Mouse (Mus musculus) spleen, adult 2 months (tissue): ENCODE data around the gene Dpp6. TPM values are rescaled to one million over a fixed set of nuclear protein-coding genes. Genes with fewer than 3 reads are reported as not detected.

Experiments used
- DNase-seq, 2 experiments: peaks; one replicate each; pipeline versions ENCODE4 v3.0.0 to v3.0.0-alpha.2; 2012 to 2021; ENCODE audit warnings: low spot score in 2 of 2, low read depth in 1 of 2
- H3K27ac ChIP-seq: fragments of 200-500 bp; 2 replicates; pipeline ENCODE4 v1.5.1; 2012; ENCODE audit warnings: low read length, inconsistent platforms; ENCODE audit not compliant: insufficient read depth
- H3K27me3 ChIP-seq: fragments of 200-500 bp; 2 replicates; pipeline ENCODE4 v1.6.1; 2012; ENCODE audit warnings: mild to moderate bottlenecking, moderate library complexity, low read length, inconsistent platforms; ENCODE audit not compliant: control insufficient read depth, insufficient read depth
- H3K36me3 ChIP-seq: fragments of 200-500 bp; 2 replicates; pipeline ENCODE4 v1.6.1; 2012; ENCODE audit warnings: mild to moderate bottlenecking, low read length, inconsistent platforms; ENCODE audit not compliant: control insufficient read depth, insufficient read depth
- H3K4me1 ChIP-seq: fragments of 200-500 bp; 2 replicates; pipeline ENCODE4 v1.6.1; 2011; ENCODE audit warnings: inconsistent platforms; ENCODE audit not compliant: control insufficient read depth, insufficient read depth, insufficient read length
- H3K4me3 ChIP-seq: fragments of 200-500 bp; 2 replicates; pipeline ENCODE4 v1.5.1; 2011; ENCODE audit warnings: mild to moderate bottlenecking, inconsistent platforms; ENCODE audit not compliant: insufficient read depth, insufficient read length; ENCODE audit errors: extremely low read depth
- CTCF ChIP-seq: fragments of 200-500 bp; IDR thresholded peaks from 2 replicates; pipeline ENCODE4 v1.5.1; 2011; ENCODE audit warnings: mild to moderate bottlenecking, inconsistent platforms; ENCODE audit not compliant: insufficient read depth, insufficient read length, insufficient replicate concordance; ENCODE audit errors: extremely low read depth
- POLR2A ChIP-seq: fragments of 200-500 bp; IDR thresholded peaks from 2 replicates; pipeline ENCODE4 v1.6.1; 2011; ENCODE audit warnings: low read depth, low read length, inconsistent platforms
- WGBS: fragments of 180-500 bp; shearing (Covaris S2); methylation state at CpG from one replicate; pipeline ENCODE4 v1.1.7; 2018; 5-methylcytosine and 5-hydroxymethylcytosine counted together
- polyA plus RNA-seq: library from polyadenylated mRNA; depleted of rRNA; stranded (reverse); fragments of >200 nt; gene quantifications from 2 replicates; pipeline ENCODE4 v1.2.3, GENCODE M21; 2012

Gene Dpp6
- polyA plus RNA-seq, 1 experiment = 0.11 TPM

- no peak overlapping the region for H3K27ac ChIP-seq
- no peak overlapping the region for H3K4me3 ChIP-seq
- no peaks in the 10 kb centered on the region for H3K36me3 ChIP-seq
- TF ChIP-seq POLR2A (no peak), CTCF (no peak)
- H3K27me3 ChIP-seq = no peaks in the 10 kb centered on the region
- 79% methylated on average over 2 of the region's 2 CpGs for WGBS
- no peaks in the 10 kb centered on the region for H3K4me1 ChIP-seq
- no peak for DNase-seq
Measured at GRCm38 (mm10) chr5:27719311-27719710, 902.3 kb downstream of the Dpp6 start.

GRCm38 (mm10) chr5:27724460-27724859 is 907.5 kb downstream of the Dpp6 start:
- no peaks in the 10 kb centered on the region for H3K36me3 ChIP-seq
- H3K27ac ChIP-seq = no peak overlapping the region
- no peak for DNase-seq
- no peaks in the 10 kb centered on the region for H3K27me3 ChIP-seq
- WGBS = 39% methylated on average over 2 of the region's 2 CpGs
- H3K4me3 ChIP-seq = no peak overlapping the region
- no peaks in the 10 kb centered on the region for H3K4me1 ChIP-seq
- TF ChIP-seq POLR2A (no peak), CTCF (no peak)

DNA sequence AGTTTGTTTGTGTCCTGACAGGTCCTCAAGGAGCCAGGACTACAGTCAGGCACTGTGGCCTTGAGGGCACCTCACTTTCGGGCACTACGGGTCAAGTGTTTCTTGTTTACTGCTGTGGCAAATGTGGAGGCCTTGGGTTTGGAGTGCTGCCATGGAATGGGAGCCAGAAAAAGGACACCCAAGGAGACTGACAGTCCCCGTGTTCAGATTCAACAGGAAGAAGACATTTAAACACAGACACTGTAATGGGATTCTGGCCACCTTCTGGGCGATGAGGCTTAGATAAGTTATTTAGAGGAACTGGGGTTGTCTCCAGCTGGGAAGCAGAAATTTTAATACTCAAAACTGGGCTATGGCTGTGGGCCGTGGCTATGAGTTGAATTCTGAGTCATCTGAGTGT is 913.7 kb downstream of the Dpp6 start:
- TF ChIP-seq CTCF = no peak
- no peak for TF ChIP-seq POLR2A
- H3K27ac ChIP-seq = no peak overlapping the region
- H3K36me3 ChIP-seq = no peaks in the 10 kb centered on the region
- H3K4me1 ChIP-seq = no peaks in the 10 kb centered on the region
- WGBS = 70% methylated on average over 5 of the region's 5 CpGs
- H3K27me3 ChIP-seq = no peaks in the 10 kb centered on the region
- no peak overlapping the region for H3K4me3 ChIP-seq
- no peak for DNase-seq

- TF ChIP-seq CTCF (no peak), POLR2A (no peak)
- H3K27me3 ChIP-seq = no peaks in the 10 kb centered on the region
- no peaks in the 10 kb centered on the region for H3K36me3 ChIP-seq
- 71% methylated on average over 1 of the region's 1 CpGs for WGBS
- H3K27ac ChIP-seq = no peak overlapping the region
- H3K4me3 ChIP-seq = no peak overlapping the region
- H3K4me1 ChIP-seq = no peaks in the 10 kb centered on the region
- no peak for DNase-seq
Measured at GRCm38 (mm10) chr5:27731392-27731791, 914.4 kb downstream of the Dpp6 start.

- 83% methylated on average over 5 of the region's 5 CpGs for WGBS
- Histone ChIP-seq H3K36me3 (no peaks in the 10 kb centered on the region), H3K27ac (no peak overlapping the region), H3K4me3 (no peak overlapping the region), H3K4me1 (no peaks in the 10 kb centered on the region), H3K27me3 (no peaks in the 10 kb centered on the region)
- TF ChIP-seq POLR2A (no peak), CTCF (no peak)
- no peak for DNase-seq
Measured at GRCm38 (mm10) chr5:27732288-27732868, 915.4 kb downstream of the Dpp6 start.

DNA sequence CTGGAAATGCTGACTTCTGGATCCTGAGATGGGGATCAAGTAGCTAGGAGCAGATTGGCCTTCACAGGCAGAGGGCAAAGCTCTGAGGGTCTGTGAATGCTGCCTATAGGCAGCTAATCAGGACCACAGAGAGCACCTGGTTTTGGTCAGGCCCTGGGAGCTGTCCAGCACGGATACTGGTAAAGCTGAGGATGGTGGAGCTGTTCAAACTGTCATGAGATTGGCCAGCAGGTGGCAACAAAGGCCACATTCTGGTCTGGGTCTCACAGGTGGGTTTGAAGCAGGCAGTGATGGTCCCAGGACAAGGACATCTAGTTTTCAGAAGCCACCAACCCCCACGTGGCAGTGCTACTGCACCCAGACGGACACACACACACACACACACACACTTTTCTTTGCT is 920.2 kb downstream of the Dpp6 start:
- no peak overlapping the region for H3K27ac ChIP-seq
- DNase-seq = peak in 1 of 2 experiments; percentile 5
- no peaks in the 10 kb centered on the region for H3K4me1 ChIP-seq
- WGBS = 23% methylated on average over 3 of the region's 3 CpGs
- H3K36me3 ChIP-seq = peaks cover 6% of the 10 kb centered on the region
- TF ChIP-seq CTCF = no peak
- no peak for TF ChIP-seq POLR2A
- no peaks in the 10 kb centered on the region for H3K27me3 ChIP-seq
- H3K4me3 ChIP-seq = no peak overlapping the region

GRCm38 (mm10) chr5:27739216-27739615 is 922.2 kb downstream of the Dpp6 start:
- H3K4me3 ChIP-seq = no peak overlapping the region
- DNase-seq = no peak
- TF ChIP-seq CTCF (no peak), POLR2A (no peak)
- no peaks in the 10 kb centered on the region for H3K27me3 ChIP-seq
- no peaks in the 10 kb centered on the region for H3K4me1 ChIP-seq
- H3K36me3 ChIP-seq = peaks cover 20% of the 10 kb centered on the region
- 88% methylated on average over 6 of the region's 6 CpGs for WGBS
- H3K27ac ChIP-seq = no peak overlapping the region
